Mouse (Mus musculus) liver, embryonic 14.5 days (tissue): ENCODE results near the gene Asb6. TPM values are rescaled to one million over a fixed set of nuclear protein-coding genes. Genes with fewer than 3 reads are reported as not detected.

Experiments used
- ATAC-seq: fragments of 200-750 bp; cut with Nextera tagmentation; 2 replicates; pipeline ENCODE4 v1.8.0; 2017; ENCODE audit warnings: moderate number of reproducible peaks, mild to moderate bottlenecking, moderate library complexity; ENCODE audit not compliant: insufficient read depth
- DNase-seq, 3 experiments: peaks; one replicate each; pipeline ENCODE4 v3.0.0-alpha.2; 2012 to 2013; ENCODE audit warnings: low read depth in 3 of 3, low spot score in 3 of 3
- H3K27ac ChIP-seq: fragments of 300-500 bp; sonication (generic); 2 replicates; pipeline ENCODE4 v1.5.1; 2014; ENCODE audit warnings: moderate library complexity, mild to moderate bottlenecking, control low read depth, inconsistent platforms
- H3K27me3 ChIP-seq: fragments of 300-500 bp; sonication (generic); 2 replicates; pipeline ENCODE4 v1.6.1; 2014; ENCODE audit warnings: mild to moderate bottlenecking, low read length, moderate library complexity; ENCODE audit not compliant: control insufficient read depth, insufficient read depth
- H3K36me3 ChIP-seq: fragments of 300-500 bp; sonication (generic); replicated peaks from 2 replicates; pipeline ENCODE4 v1.6.1; 2014; ENCODE audit warnings: low read depth; ENCODE audit not compliant: control insufficient read depth, insufficient read depth
- H3K4me1 ChIP-seq, 2 experiments: fragments of 200-500 bp in 1 of 2; fragments of 300-500 bp in 1 of 2; sonication (generic) in 1 of 2; replicated peaks; 2 replicates each; pipeline ENCODE4 v1.6.1; 2012 to 2014; ENCODE audit warnings: antibody characterized with exemption in 1 of 2, inconsistent platforms in 1 of 2, low read length in 1 of 2; ENCODE audit not compliant: control insufficient read depth in 2 of 2, insufficient read depth in 2 of 2
- H3K4me2 ChIP-seq: fragments of 300-500 bp; sonication (generic); 2 replicates; pipeline ENCODE4 v1.6.1; 2014; ENCODE audit warnings: low read depth, mild to moderate bottlenecking, control low read depth, moderate library complexity
- H3K4me3 ChIP-seq, 2 experiments: fragments of 200-500 bp in 1 of 2; fragments of 300-500 bp in 1 of 2; sonication (generic) in 1 of 2; 2 replicates each; pipeline ENCODE4 v1.5.1; 2012 to 2014; ENCODE audit warnings: low read depth in 2 of 2, low read length in 2 of 2, mild to moderate bottlenecking in 2 of 2, control low read depth in 1 of 2, inconsistent platforms in 1 of 2, moderate library complexity in 1 of 2; ENCODE audit not compliant: insufficient read depth in 1 of 2
- H3K9ac ChIP-seq: fragments of 300-500 bp; sonication (generic); replicated peaks from 2 replicates; pipeline ENCODE4 v1.6.1; 2014; ENCODE audit warnings: mild to moderate bottlenecking, control low read depth, moderate library complexity
- H3K9me3 ChIP-seq: fragments of 300-500 bp; sonication (generic); 2 replicates; pipeline ENCODE4 v1.6.1; 2016; ENCODE audit warnings: low read length, mixed read lengths; ENCODE audit not compliant: control insufficient read depth
- CTCF ChIP-seq: IDR thresholded peaks from 2 replicates; pipeline ENCODE4 v1.5.1; 2016; ENCODE audit warnings: antibody characterized with exemption, low read depth, control low read depth
- EP300 ChIP-seq: IDR thresholded peaks from 2 replicates; pipeline ENCODE4 v1.6.1; 2016; ENCODE audit warnings: antibody characterized with exemption, low read depth
- WGBS: fragments of 180-500 bp; shearing (Covaris S2); extraction: QIAGEN DNeasy Blood & Tissue Kit; methylation state at CpG from one replicate; pipeline ENCODE4 v1.1.7; 2014; ENCODE audit not compliant: insufficient replicate concordance; 5-methylcytosine and 5-hydroxymethylcytosine counted together
- polyA plus RNA-seq, 2 experiments: library from polyadenylated mRNA; depleted of rRNA in 1 of 2; stranded (reverse) in 1 of 2; unstranded in 1 of 2; fragments of >200 nt; fragmentation: Nextera tagmentation in 1 of 2; extraction: Ambion mirVana in 1 of 2; gene quantifications; 2 replicates each; pipeline versions ENCODE4 v1.2.1 to v1.2.3; 2012 to 2014

The Asb6 gene
- polyA plus RNA-seq, 2 experiments: 25.9 to 27.0 TPM

DNA sequence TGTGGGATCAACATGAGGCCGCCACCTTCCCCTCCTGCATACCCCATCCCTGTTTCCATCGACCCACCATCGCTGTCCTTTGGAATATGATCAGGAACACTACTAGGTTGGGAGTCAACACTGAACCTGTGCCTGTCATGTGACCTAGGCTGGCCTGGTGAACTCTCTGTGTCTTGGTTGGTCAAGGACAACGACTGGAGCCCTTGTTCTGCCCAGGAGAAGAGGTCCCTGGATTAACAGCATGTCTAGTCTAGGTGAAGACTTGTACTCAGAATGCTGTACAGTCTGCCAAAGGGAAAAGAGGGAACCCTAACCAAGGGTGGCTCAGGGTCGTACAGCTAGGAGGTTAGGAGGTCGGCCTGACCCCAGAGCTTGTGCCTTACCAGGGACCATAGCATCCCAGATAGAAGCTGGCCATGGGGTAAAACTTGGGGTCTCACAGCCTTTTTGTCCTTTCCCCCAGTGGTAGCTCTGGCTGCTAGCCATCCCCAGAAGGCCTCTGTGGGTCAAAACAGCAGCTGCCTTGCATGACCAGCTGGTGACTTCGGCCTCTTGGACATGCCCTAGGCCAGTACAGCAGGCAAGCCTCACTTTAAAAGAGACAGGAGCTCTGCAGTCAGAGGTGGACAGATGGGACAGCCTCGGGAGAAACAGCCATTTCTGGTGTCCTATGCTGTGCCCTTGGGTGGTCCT, 56.7 kb downstream of the Asb6 start:
- peaks cover 42 to 57% of the 10 kb centered on the region in 2 experiments for H3K4me1 ChIP-seq
- peak overlapping the region; percentile 97 for H3K4me2 ChIP-seq
- no peaks in the 10 kb centered on the region for H3K36me3 ChIP-seq
- peak overlapping the region; percentile 97 for H3K27ac ChIP-seq
- 57% methylated on average over 8 of the region's 8 CpGs for WGBS
- H3K4me3 ChIP-seq: peak overlapping the region; percentile 30 to 65
- H3K9ac ChIP-seq: peak overlapping the region; percentile 87
- ATAC-seq (no peak), DNase-seq (no peak)
- no peaks in the 10 kb centered on the region for H3K9me3 ChIP-seq
- H3K27me3 ChIP-seq: no peaks in the 10 kb centered on the region
- no peak for TF ChIP-seq CTCF
- no peak for TF ChIP-seq EP300

Other genes with a start within 250 kb of the Asb6 start
- 0.04 TPM in 1 of 2 replicates, not detected in the other for gene Cstad, start 235.3 kb downstream of the Asb6 start, polyA plus RNA-seq (2012; rRNA removed)
- gene Cstad, start 235.3 kb downstream of the Asb6 start, polyA plus RNA-seq (2014; fragmentation: Nextera tagmentation; extraction: Ambion mirVana): 0.17 and 0.23 TPM in 2 replicates
- gene 1700001O22Rik, start 26.7 kb downstream of the Asb6 start, polyA plus RNA-seq (2012; rRNA removed): not detected in 2 replicates
- gene 1700001O22Rik, start 26.7 kb downstream of the Asb6 start, polyA plus RNA-seq (2014; fragmentation: Nextera tagmentation; extraction: Ambion mirVana): not detected in 2 replicates
- gene Ntmt1, start 22.5 kb downstream of the Asb6 start, polyA plus RNA-seq (2012; rRNA removed): 12.0 and 14.5 TPM in 2 replicates
- 23.3 and 25.6 TPM in 2 replicates for gene Ntmt1, start 22.5 kb downstream of the Asb6 start, polyA plus RNA-seq (2014; fragmentation: Nextera tagmentation; extraction: Ambion mirVana)
- gene Prrx2, start 4.6 kb upstream of the Asb6 start, polyA plus RNA-seq (2012; rRNA removed): 0.34 and 0.49 TPM in 2 replicates
- 0.09 TPM in 1 of 2 replicates, not detected in the other for gene Prrx2, start 4.6 kb upstream of the Asb6 start, polyA plus RNA-seq (2014; fragmentation: Nextera tagmentation; extraction: Ambion mirVana)
- gene Ptges, start 99.5 kb upstream of the Asb6 start, polyA plus RNA-seq (2012; rRNA removed): 0.10 and 0.12 TPM in 2 replicates
- gene Ptges, start 99.5 kb upstream of the Asb6 start, polyA plus RNA-seq (2014; fragmentation: Nextera tagmentation; extraction: Ambion mirVana): 0.19 TPM in 1 of 2 replicates, not detected in the other
- 10.7 and 14.6 TPM in 2 replicates for gene Tor1b, start 122.6 kb upstream of the Asb6 start, polyA plus RNA-seq (2012; rRNA removed)
- gene Tor1b, start 122.6 kb upstream of the Asb6 start, polyA plus RNA-seq (2014; fragmentation: Nextera tagmentation; extraction: Ambion mirVana): 14.7 and 15.7 TPM in 2 replicates
- 25.0 and 29.3 TPM in 2 replicates for gene Tor1a, start 137.6 kb upstream of the Asb6 start, polyA plus RNA-seq (2012; rRNA removed)
- gene Tor1a, start 137.6 kb upstream of the Asb6 start, polyA plus RNA-seq (2014; fragmentation: Nextera tagmentation; extraction: Ambion mirVana): 34.3 and 34.8 TPM in 2 replicates
- gene BC005624, start 151.9 kb upstream of the Asb6 start, polyA plus RNA-seq (2012; rRNA removed): 13.2 and 24.4 TPM in 2 replicates
- 22.2 and 25.7 TPM in 2 replicates for gene BC005624, start 151.9 kb upstream of the Asb6 start, polyA plus RNA-seq (2014; fragmentation: Nextera tagmentation; extraction: Ambion mirVana)
- 2.5 and 2.7 TPM in 2 replicates for gene Usp20, start 151.9 kb upstream of the Asb6 start, polyA plus RNA-seq (2012; rRNA removed)
- 2.7 and 3.2 TPM in 2 replicates for gene Usp20, start 151.9 kb upstream of the Asb6 start, polyA plus RNA-seq (2014; fragmentation: Nextera tagmentation; extraction: Ambion mirVana)